Mouse (Mus musculus): ENCODE results near the gene Gaa.

Gene Gaa

DNA sequence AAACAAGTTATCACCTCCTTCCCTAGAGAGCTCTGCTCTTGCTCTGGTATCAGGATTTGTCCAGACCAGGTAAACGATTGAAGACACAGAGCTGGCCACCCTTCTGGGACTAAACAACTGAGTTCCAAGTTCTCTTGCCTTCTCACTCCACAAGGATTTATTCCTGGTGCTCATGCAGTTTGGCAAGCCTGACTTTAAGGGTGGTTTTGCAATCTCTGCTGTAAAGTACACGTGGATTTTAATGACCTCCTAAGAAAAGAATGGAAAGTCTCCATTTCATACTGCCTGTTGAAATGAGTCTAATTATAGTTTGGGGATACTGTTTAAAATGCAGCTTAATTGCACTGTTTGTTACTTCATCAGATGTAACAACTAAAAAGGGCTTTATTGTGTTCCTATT lies 33.3 kb downstream of the Gaa start:
- no peak for DNase-seq (ENCODE audit: low spot score in 2 of 2)

GRCm38 (mm10) chr11:119304904-119305712 lies 37.4 kb downstream of the Gaa start:
- DNase-seq (ENCODE audit: low spot score in 2 of 2), result peak in 1 of 2 experiments; percentile 43

GRCm38 (mm10) chr11:119306762-119307657 lies 39.3 kb downstream of the Gaa start:
- no peak for DNase-seq (ENCODE audit: low spot score in 2 of 2)

DNA sequence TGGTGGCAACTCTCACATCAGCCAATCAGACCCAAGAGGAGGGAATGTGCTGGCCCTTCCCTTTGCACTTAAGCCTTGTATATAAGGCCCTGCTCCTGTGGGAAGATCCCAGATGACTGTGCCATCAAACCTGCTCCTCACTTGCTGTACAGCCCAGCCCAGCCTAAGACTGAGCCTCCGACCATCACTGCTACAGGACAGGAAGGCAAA lies 39.9 kb downstream of the Gaa start, which contains the start of gene Card14:
TSS of gene Card14 (plus strand) at position 111 of the 210 bp plus-strand sequence.
- DNase-seq (ENCODE audit: low spot score in 2 of 2), result no peak

DNA sequence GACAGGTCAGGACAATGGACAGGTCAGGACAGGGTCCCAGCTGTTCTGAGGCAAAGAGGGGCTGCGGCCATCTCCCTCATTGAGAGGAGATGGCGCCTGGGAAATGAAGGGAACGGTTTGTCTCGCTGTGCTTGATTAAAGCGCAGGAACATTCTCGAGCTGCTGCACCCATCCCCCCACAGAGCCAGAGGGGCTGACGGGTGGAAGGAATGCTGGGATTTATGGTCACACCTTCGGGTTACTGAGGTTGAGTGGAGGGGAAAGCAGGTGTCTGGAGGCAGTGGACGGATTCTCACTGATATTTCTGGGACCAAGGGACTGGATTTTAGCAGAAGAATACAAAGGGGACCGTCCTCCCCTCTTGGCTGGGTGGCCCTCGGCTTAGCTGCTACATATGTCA lies 40.2 kb downstream of the Gaa start:
- DNase-seq (ENCODE audit: low spot score in 2 of 2), result no peak

GRCm38 (mm10) chr11:119310621-119311020 lies 42.9 kb downstream of the Gaa start:
- no peak for DNase-seq (ENCODE audit: low spot score in 2 of 2)

- DNase-seq (ENCODE audit: low spot score in 2 of 2), result no peak
Observed at GRCm38 (mm10) chr11:119314252-119314936, 46.7 kb downstream of the Gaa start.

DNA sequence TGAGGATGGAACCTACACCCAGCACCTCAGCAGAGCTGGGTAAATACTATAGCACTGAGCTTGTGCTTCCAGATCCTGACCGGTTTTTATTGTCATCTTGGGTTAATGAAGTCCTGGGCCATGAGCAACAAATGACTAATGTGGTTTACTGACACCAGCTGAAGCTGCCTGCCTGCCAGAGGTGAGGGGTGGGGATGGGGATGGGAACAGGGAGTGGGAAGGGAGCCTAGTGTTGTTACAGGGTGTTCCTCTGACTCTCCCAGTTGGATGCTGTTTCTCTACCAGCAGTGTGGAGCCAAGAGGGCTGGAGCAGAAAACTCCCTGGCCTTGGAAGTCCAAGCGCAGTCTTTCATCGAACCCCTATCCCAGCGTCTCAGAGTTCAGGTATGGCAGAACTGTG lies 49.0 kb downstream of the Gaa start:
- no peak for DNase-seq (ENCODE audit: low spot score in 2 of 2)

DNA sequence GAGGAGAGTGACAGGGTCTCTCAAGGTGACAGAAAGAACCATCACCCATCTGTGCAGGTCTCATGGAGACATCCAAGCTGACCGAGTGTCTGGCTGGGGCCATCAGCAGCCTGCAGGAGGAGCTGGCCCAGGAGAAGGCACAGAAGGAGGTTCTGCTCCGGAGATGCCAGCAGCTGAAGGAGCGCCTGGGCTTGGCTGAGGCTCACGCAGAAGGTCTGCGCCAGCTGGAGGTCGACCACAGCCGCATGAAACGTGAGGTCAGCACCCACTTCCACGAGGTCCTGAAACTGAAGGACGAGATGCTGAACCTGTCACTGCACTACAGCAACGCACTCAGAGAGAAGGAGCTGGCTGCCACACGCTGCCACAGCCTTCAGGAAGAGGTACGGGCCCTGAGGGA lies 54.8 kb downstream of the Gaa start:
- DNase-seq (ENCODE audit: low spot score in 2 of 2), result no peak

DNA sequence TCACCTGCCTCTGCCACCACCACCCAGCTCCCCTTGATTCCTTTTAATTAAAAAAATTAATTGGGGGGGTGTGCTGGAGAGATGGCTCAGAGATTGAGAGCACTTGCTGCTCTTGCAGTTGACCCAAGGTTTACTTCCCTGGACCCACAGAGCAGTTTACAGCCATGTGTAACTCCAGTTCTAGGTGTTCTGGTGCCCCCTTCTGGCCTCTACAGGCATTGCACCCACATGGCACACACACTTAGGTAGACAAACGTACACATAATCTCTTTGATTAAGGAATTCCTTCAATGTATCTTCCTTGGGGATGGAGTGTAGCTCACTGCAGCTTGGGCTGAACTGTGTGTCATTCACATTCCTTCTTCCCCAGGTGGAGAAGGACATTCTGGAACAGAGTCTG lies 57.4 kb downstream of the Gaa start:
- DNase-seq (ENCODE audit: low spot score in 2 of 2), result no peak

DNA sequence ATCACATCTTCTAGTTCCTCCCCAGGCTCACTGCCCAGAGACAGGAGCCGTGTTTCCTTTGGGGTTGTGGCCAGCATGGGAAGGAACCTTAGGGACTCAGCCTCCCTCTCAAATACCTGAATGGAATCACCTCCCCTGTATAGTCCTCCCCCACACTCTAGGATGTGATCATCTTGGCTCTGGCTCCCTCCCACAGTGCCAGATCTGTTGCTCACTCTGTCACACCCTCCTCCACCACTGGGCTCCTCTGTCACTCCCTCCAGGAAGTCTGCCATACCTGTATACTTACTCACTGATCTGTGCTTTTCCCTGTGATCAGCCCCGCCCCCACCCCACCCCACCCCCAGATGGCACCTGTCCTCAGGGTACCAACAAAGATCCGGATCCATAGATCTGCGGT lies 62.9 kb downstream of the Gaa start:
- no peak for DNase-seq (ENCODE audit: low spot score in 2 of 2)

GRCm38 (mm10) chr11:119331970-119332369 lies 64.3 kb downstream of the Gaa start:
- DNase-seq (ENCODE audit: low spot score in 2 of 2), result no peak

All from spleen, postnatal 4 days (tissue).